Mouse (Mus musculus) hindbrain, embryonic 12.5 days (tissue): ENCODE results near the gene Tmem262. TPM values are rescaled to one million over a fixed set of nuclear protein-coding genes. Genes with fewer than 3 reads are reported as not detected.

Experiments used
- ATAC-seq: fragments of 200-750 bp; cut with Nextera tagmentation; 2 replicates; pipeline ENCODE4 v1.8.0; 2017; ENCODE audit warnings: moderate TSS enrichment; ENCODE audit not compliant: low FRiP score
- H3K27ac ChIP-seq: fragments of 300-500 bp; sonication (generic); 2 replicates; pipeline ENCODE4 v1.5.1; 2016; ENCODE audit warnings: mild to moderate bottlenecking
- H3K27me3 ChIP-seq: fragments of 300-500 bp; sonication (generic); 2 replicates; pipeline ENCODE4 v1.6.1; 2016; ENCODE audit warnings: mild to moderate bottlenecking
- H3K36me3 ChIP-seq: fragments of 300-500 bp; sonication (generic); 2 replicates; pipeline ENCODE4 v1.6.1; 2016; ENCODE audit warnings: mild to moderate bottlenecking
- H3K4me1 ChIP-seq: fragments of 300-500 bp; sonication (generic); 2 replicates; pipeline ENCODE4 v1.6.1; 2016
- H3K4me2 ChIP-seq: fragments of 300-500 bp; sonication (generic); replicated peaks from 2 replicates; pipeline ENCODE4 v1.6.1; 2016; ENCODE audit warnings: mild to moderate bottlenecking
- H3K4me3 ChIP-seq: fragments of 300-500 bp; sonication (generic); 2 replicates; pipeline ENCODE4 v1.5.1; 2016; ENCODE audit warnings: mild to moderate bottlenecking
- H3K9ac ChIP-seq: fragments of 300-500 bp; sonication (generic); 2 replicates; pipeline ENCODE4 v1.6.1; 2016; ENCODE audit warnings: mild to moderate bottlenecking, moderate library complexity
- H3K9me3 ChIP-seq: fragments of 300-500 bp; sonication (generic); replicated peaks from 2 replicates; pipeline ENCODE4 v1.6.1; 2016; ENCODE audit warnings: mild to moderate bottlenecking
- WGBS: fragments of 180-500 bp; shearing (Covaris S2); methylation state at CpG from one replicate; pipeline ENCODE4 v1.1.7; 2016; 5-methylcytosine and 5-hydroxymethylcytosine counted together
- polyA plus RNA-seq: library from polyadenylated mRNA; unstranded; fragments of >200 nt; fragmentation: Nextera tagmentation; extraction: Ambion mirVana; gene quantifications from 2 replicates; pipeline ENCODE4 v1.2.1, GENCODE M21; 2016

Tmem262 gene
- polyA plus RNA-seq, 1 experiment from 2014 or later = not detected

DNA sequence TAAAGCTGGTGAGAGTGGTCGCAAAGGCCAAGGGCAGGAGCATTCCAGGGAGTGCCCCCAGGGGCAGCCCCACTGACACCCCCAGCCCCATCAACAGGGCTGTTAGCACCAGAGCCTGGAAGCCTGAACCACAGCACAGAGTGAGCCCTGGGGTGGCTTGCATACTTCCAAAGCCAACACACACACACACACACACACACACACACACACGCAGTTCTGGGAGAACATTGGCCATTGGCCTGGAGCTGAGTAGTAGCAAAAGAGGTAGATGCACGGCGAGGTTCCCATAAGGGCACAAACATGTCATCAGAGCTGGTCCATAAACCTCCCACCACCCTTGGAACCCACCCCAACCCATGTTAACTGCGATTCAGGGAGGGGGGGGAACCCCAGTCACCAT lies 13.3 kb upstream of the Tmem262 start:
- Histone ChIP-seq H3K4me3 (peak overlapping the region; percentile 51), H3K27me3 (no peaks in the 10 kb centered on the region), H3K9me3 (no peaks in the 10 kb centered on the region), H3K9ac (peak overlapping the region; percentile 78), H3K27ac (peak overlapping the region; percentile 93), H3K4me2 (peak overlapping the region; percentile 96), H3K4me1 (peaks cover 48% of the 10 kb centered on the region), H3K36me3 (peaks cover 28% of the 10 kb centered on the region)
- ATAC-seq = no peak
- WGBS = 36% methylated on average over 5 of the region's 5 CpGs

DNA sequence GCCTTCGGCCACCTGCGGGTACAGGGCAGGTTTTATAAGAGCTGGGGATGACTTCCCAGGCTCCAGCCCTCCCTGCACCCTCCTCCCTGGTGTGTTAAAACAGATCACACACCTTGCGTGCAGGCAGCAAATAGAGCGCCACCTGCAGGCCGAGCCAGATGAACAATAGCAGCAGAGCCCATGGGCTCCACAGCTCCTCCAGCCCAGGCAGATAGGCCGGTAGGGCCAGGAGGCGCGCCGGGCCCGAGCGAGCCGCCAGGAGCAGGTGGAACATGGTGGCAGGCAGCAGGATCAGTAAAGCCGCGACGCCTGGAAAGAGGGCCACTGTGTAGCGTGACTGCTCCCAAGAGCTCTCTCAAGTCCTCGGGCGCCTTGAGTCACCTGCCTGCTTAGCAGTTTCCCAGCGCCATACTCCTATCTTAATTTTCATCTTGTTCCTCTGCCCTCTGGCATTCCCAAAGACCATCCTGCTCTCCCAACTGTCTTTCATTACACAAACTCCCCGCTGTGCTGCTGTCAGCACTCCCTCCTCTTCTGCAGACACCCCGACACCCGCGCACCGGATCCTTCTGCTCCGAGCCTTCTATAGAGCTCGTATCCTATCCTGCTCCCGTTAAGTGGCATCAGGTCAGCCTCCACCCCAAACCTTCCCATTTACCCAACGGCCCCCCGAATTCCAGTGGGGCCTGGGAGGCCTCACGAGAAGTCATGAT lies 12.7 kb upstream of the Tmem262 start:
- Histone ChIP-seq H3K4me1 (peaks cover 43% of the 10 kb centered on the region), H3K9ac (peak overlapping the region; percentile 78)

GRCm38 (mm10) chr19:6067724-6068415 lies 12.0 kb upstream of the Tmem262 start, which contains the start of gene Tm7sf2:
Tm7sf2 (minus strand) TSS chr19:6068373.
- Histone ChIP-seq H3K4me1 (peaks cover 36% of the 10 kb centered on the region), H3K27me3 (no peaks in the 10 kb centered on the region), H3K9me3 (no peaks in the 10 kb centered on the region), H3K4me2 (peak within 1 kb of the TSS; percentile 96), H3K36me3 (peaks cover 31% of the 10 kb centered on the region), H3K27ac (peak within 1 kb of the TSS; percentile 93), H3K4me3 (peak within 1 kb of the TSS; percentile 51), H3K9ac (peak within 1 kb of the TSS; percentile 78)
- 7% methylated on average over 33 of the region's 33 CpGs for WGBS
- peak; percentile 91 for ATAC-seq

More for the DNA sequence above, 12.7 kb upstream of the Tmem262 start:
- Histone ChIP-seq H3K36me3 (peaks cover 28% of the 10 kb centered on the region), H3K4me2 (peak overlapping the region; percentile 96), H3K27me3 (no peaks in the 10 kb centered on the region), H3K4me3 (peak overlapping the region; percentile 51), H3K9me3 (no peaks in the 10 kb centered on the region), H3K27ac (peak overlapping the region; percentile 93)
- peak; percentile 78 for ATAC-seq
- 1% methylated on average over 30 of the region's 30 CpGs for WGBS

DNA sequence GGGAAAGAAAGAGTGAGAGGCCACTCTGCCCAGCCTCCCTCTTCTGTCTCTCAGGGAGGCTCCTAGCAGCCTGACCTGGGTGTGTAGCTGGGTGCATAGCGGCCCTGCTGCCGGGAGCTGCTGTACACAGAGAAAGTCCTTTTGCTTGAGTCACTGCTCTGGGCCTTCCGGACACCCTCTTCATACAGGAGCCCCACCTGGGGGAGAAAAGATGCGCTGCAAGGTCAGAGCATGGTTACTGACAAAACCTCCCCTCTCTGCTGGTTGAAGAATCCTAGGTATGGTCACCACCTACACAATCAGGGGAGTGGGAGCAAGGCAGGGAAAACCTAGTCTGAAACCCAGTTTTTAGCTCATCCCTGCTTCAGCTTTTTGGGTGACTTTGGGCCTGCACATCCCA lies 10.9 kb upstream of the Tmem262 start:
- Histone ChIP-seq H3K36me3 (peaks cover 31% of the 10 kb centered on the region), H3K9me3 (no peaks in the 10 kb centered on the region), H3K27ac (no peak overlapping the region), H3K9ac (no peak overlapping the region), H3K4me3 (no peak overlapping the region), H3K27me3 (no peaks in the 10 kb centered on the region), H3K4me1 (peaks cover 28% of the 10 kb centered on the region), H3K4me2 (no peak overlapping the region)
- no peak for ATAC-seq
- WGBS = 85% methylated on average over 4 of the region's 4 CpGs

GRCm38 (mm10) chr19:6069851-6070250 lies 10.0 kb upstream of the Tmem262 start:
- no peak for ATAC-seq
- Histone ChIP-seq H3K4me3 (no peak overlapping the region), H3K36me3 (peaks cover 38% of the 10 kb centered on the region), H3K9me3 (no peaks in the 10 kb centered on the region), H3K4me1 (peaks cover 28% of the 10 kb centered on the region), H3K27me3 (no peaks in the 10 kb centered on the region), H3K27ac (no peak overlapping the region), H3K4me2 (no peak overlapping the region), H3K9ac (no peak overlapping the region)
- WGBS = 94% methylated on average over 10 of the region's 10 CpGs

- no peak overlapping the region for H3K4me3 ChIP-seq
- no peaks in the 10 kb centered on the region for H3K9me3 ChIP-seq
- no peaks in the 10 kb centered on the region for H3K27me3 ChIP-seq
- H3K27ac ChIP-seq = no peak overlapping the region
- H3K9ac ChIP-seq = no peak overlapping the region
- 88% methylated on average over 31 of the region's 31 CpGs for WGBS
- no peak for ATAC-seq
- peaks cover 38% of the 10 kb centered on the region for H3K36me3 ChIP-seq
- peaks cover 35% of the 10 kb centered on the region for H3K4me1 ChIP-seq
- no peak overlapping the region for H3K4me2 ChIP-seq
These were observed 9.1 kb upstream of the Tmem262 start for GRCm38 (mm10) chr19:6070571-6071250.

- no peak overlapping the region for H3K4me2 ChIP-seq
- H3K36me3 ChIP-seq = peaks cover 38% of the 10 kb centered on the region
- H3K27ac ChIP-seq = no peak overlapping the region
- no peaks in the 10 kb centered on the region for H3K9me3 ChIP-seq
- WGBS = 95% methylated on average over 19 of the region's 19 CpGs
- no peak overlapping the region for H3K9ac ChIP-seq
- H3K4me1 ChIP-seq = peaks cover 35% of the 10 kb centered on the region
- ATAC-seq = no peak
- H3K4me3 ChIP-seq = no peak overlapping the region
- no peaks in the 10 kb centered on the region for H3K27me3 ChIP-seq
These were observed 8.6 kb upstream of the Tmem262 start for GRCm38 (mm10) chr19:6071261-6071660.

DNA sequence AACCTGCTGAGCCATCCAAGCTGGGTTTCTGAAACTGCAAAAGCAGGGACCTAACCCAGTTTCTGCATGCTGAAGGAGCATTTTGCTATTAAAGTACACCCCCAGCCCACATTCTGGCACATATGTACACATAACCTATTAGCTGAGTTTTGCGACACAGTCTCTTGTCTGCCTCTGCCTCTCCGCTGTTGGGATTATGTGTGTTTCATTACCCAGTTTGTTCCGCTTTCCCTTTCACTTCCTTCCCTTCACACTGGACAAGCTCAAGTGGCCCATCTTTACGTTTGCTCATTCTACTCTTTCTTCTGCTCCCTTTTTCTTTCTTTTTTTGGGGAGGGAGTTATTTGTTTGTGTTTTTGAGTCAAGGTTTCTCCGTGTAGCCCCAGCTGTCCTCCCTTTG lies 5.9 kb upstream of the Tmem262 start:
- Histone ChIP-seq H3K4me1 (peaks cover 22% of the 10 kb centered on the region), H3K9me3 (no peaks in the 10 kb centered on the region), H3K9ac (no peak overlapping the region), H3K4me2 (no peak overlapping the region), H3K27me3 (no peaks in the 10 kb centered on the region), H3K27ac (no peak overlapping the region), H3K4me3 (no peak overlapping the region), H3K36me3 (peaks cover 36% of the 10 kb centered on the region)
- no peak for ATAC-seq
- 95% methylated on average over 5 of the region's 5 CpGs for WGBS

DNA sequence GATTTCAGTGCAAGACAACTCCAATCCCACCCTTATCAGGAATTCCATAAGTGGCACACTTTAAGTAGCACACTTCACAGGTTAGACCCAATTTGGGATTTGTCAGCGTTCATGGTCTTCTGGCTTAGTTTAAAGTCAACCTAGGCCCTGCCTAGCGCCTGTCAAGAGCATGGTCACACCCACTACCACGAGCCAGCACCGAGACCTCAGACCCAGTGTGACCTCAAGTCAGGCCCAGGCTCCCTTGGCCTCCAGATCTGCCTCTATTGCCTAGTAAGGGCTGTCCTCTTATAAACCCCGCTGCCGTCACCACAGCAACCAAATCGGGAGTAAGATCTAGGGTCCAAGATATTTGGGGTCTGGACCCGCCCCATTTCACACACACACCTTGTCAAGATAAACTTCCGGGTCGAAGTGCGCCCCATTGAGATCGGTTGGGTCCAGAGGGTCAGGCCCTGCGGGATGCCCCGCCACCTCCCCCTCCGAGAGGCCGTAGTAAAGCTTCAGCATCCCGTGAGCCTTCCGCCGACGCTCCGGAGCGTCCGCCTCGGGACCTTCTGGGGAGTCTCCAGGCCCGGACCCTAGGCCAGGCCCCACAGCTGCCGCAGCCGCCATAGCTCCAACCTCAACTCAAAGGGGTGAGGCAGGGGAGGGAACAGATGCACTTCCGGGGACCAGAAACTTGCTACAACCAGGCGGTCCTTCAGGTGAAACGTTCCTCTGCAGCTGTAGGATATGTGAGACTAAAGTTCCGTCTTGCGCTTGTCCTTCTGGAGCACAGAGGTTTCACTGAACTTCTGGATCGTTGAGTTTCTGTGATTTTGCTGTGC lies 3.1 kb upstream of the Tmem262 start, which contains the start of gene Vps51:
Vps51 (minus strand) TSS at position 668 of the 830 bp plus-strand sequence.
- Histone ChIP-seq H3K27me3 (no peaks in the 10 kb centered on the region), H3K9ac (peak within 1 kb of the TSS; percentile 74), H3K9me3 (no peaks in the 10 kb centered on the region), H3K4me1 (peaks cover 22% of the 10 kb centered on the region), H3K27ac (peak within 1 kb of the TSS; percentile 88), H3K36me3 (peaks cover 36% of the 10 kb centered on the region), H3K4me2 (peak within 1 kb of the TSS; percentile 87), H3K4me3 (peak within 1 kb of the TSS; percentile 72)
- peak; percentile 87 for ATAC-seq
- WGBS = 1% methylated on average over 33 of the region's 33 CpGs

GRCm38 (mm10) chr19:6082156-6082555 lies 2.3 kb downstream of the Tmem262 start, which contains the start of gene Gm28374:
Gm28374 (minus strand) TSS chr19:6082256.
- no peak for ATAC-seq
- no peak within 1 kb of the TSS for H3K9ac ChIP-seq

GRCm38 (mm10) chr19:6084478-6085248 lies 4.8 kb downstream of the Tmem262 start, which contains the start of the genes Zfpl1 and Cdca5:
Zfpl1 (minus strand) TSS chr19:6084956.
Cdca5 (plus strand) TSS chr19:6084983.
- Histone ChIP-seq H3K27me3 (no peaks in the 10 kb centered on the region), H3K9ac (peak within 1 kb of the TSS; percentile 76), H3K36me3 (peaks cover 43% of the 10 kb centered on the region), H3K27ac (0 out of 2 replicates have a peak within 1 kb of the TSS, but pooled peaks have one; percentile 55), H3K4me3 (peak within 1 kb of the TSS; percentile 78), H3K4me2 (peak within 1 kb of the TSS; percentile 96), H3K9me3 (no peaks in the 10 kb centered on the region), H3K4me1 (peaks cover 18% of the 10 kb centered on the region)
- ATAC-seq = peak; percentile 90
- WGBS = under 1% methylated on average over 58 of the region's 58 CpGs

More at GRCm38 (mm10) chr19:6082156-6082555, 2.3 kb downstream of the Tmem262 start, which contains the start of gene Gm28374:
- Histone ChIP-seq H3K4me3 (no peak within 1 kb of the TSS), H3K4me1 (peaks cover 22% of the 10 kb centered on the region), H3K36me3 (peaks cover 30% of the 10 kb centered on the region), H3K27me3 (no peaks in the 10 kb centered on the region), H3K9me3 (no peaks in the 10 kb centered on the region), H3K4me2 (no peak within 1 kb of the TSS; the same call in 1 of the 2 replicates), H3K27ac (no peak within 1 kb of the TSS)
- 87% methylated on average over 9 of the region's 9 CpGs for WGBS
